Mouse (Mus musculus) neutrophil, adult 65 days (primary cell): Measurements from ENCODE around the gene Zdhhc17. TPM values are rescaled to one million over a fixed set of nuclear protein-coding genes. Genes with fewer than 3 reads are reported as not detected.

Source experiments
- total RNA-seq: library from RNA; stranded (reverse); gene quantifications from 2 replicates; pipeline ENCODE4 v1.2.4, GENCODE M21; 2023

Gene Zdhhc17
- total RNA-seq: 15.2 and 18.1 TPM in 2 replicates

DNA sequence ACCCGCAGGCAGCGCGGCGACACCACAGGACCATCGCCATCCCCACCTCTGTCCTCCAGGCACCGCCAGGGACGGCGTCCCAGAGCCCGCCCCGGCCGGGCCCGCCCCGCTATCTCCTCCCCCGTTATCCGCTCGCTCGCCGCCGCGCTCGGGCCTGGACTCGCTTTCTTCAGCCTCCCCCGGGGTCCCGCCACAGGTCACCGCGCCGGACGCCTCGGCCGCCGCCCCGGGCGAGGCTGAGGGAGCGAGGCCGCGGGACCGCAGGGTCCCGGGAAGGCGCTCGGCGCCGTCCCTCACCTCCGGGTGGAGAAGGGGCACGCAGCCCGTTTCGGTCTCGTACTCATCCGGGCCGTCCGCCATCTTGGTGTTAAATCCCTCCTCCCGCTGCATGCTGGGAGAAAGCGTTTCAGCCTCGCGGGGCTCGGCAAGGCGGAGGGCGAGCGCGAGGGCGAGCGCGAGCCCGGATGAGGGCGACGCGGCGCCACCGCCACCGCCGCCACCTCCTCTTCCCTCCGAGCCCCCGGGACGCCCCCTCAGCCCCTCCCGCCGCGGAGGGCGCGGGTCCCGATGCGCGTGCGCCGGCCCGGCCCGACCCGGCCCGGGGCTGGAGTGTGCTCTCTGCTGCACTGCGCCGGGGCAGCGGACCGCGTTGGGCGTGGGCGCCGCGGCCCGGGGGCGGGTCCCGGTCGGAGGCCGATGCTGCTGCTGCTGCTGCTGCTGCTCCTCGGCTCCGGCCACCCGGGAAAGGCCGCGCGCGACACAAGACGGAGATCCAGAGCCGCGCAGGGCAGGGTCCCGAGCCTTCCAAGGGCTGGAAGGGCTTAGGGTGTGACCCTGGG is at the start of gene Zdhhc17:
Zdhhc17 (minus strand) TSS at position 500 of the 839 bp plus-strand sequence.

GRCm38 (mm10) chr10:110919531-110920343 is 90.2 kb downstream of the Zdhhc17 start, which contains the start of gene Csrp2:
TSS of gene Csrp2 (plus strand) at chr10:110919789.

Other genes starting within 250 kb of the Zdhhc17 start
- 12.2 and 17.1 TPM in 2 replicates for gene Csrp2, start 90.4 kb downstream of the Zdhhc17 start, total RNA-seq
- gene Osbpl8, start 154.6 kb upstream of the Zdhhc17 start, total RNA-seq: 70.7 and 83.0 TPM in 2 replicates